Mouse (Mus musculus) CH12F3 (cell line): ENCODE measurements around the gene Prkn.

Experiments used
- in situ Hi-C: fragments of 300-500 bp; cut with MboI; formaldehyde crosslinking; loops from 2 replicates; pipeline ENCODE4 v1.14.3; 2020; ENCODE audit warnings: low sequenced_read_pairs

Prkn gene

GRCm38 (mm10) chr17:10840148-10840707, at the start of gene Prkn, which contains the start of gene Pacrg:
Prkn (plus strand) TSS chr17:10840384.
Pacrg (minus strand) TSS chr17:10840311.
- in situ Hi-C loops = no loop called here

- in situ Hi-C loops = no loop called here
Measured at GRCm38 (mm10) chr17:10791661-10792060, 48.5 kb upstream of the Prkn start.

GRCm38 (mm10) chr17:10806692-10807091, 33.5 kb upstream of the Prkn start:
- in situ Hi-C loops = no loop called here

- in situ Hi-C loops = no loop called here
Measured at GRCm38 (mm10) chr17:10807261-10807998, 32.8 kb upstream of the Prkn start.

- in situ Hi-C loops = no loop called here
Measured at GRCm38 (mm10) chr17:10808571-10808970, 31.6 kb upstream of the Prkn start.

GRCm38 (mm10) chr17:10818971-10819370, 21.2 kb upstream of the Prkn start:
- in situ Hi-C loops = no loop called here

GRCm38 (mm10) chr17:10840731-10841201, 582 bp downstream of the Prkn start:
- in situ Hi-C loops = no loop called here

GRCm38 (mm10) chr17:10854207-10854606, 14.0 kb downstream of the Prkn start:
- in situ Hi-C loops = no loop called here

GRCm38 (mm10) chr17:10874208-10875187, 34.3 kb downstream of the Prkn start:
- in situ Hi-C loops = no loop called here

- in situ Hi-C loops = no loop called here
Measured at GRCm38 (mm10) chr17:10878986-10879385, 38.8 kb downstream of the Prkn start.

- in situ Hi-C loops = no loop called here
Measured at GRCm38 (mm10) chr17:10882260-10882659, 42.1 kb downstream of the Prkn start.

- in situ Hi-C loops = no loop called here
Measured at GRCm38 (mm10) chr17:10887924-10888323, 47.7 kb downstream of the Prkn start.

GRCm38 (mm10) chr17:10901686-10902228, 61.6 kb downstream of the Prkn start:
- in situ Hi-C loops = no loop called here

- in situ Hi-C loops = no loop called here
Measured at GRCm38 (mm10) chr17:10936698-10937097, 96.5 kb downstream of the Prkn start.

GRCm38 (mm10) chr17:10937844-10938243, 97.7 kb downstream of the Prkn start:
- in situ Hi-C loops = no loop called here

GRCm38 (mm10) chr17:10938755-10939154, 98.6 kb downstream of the Prkn start:
- in situ Hi-C loops = no loop called here

- in situ Hi-C loops = no loop called here
Measured at GRCm38 (mm10) chr17:10946552-10946951, 106.4 kb downstream of the Prkn start.

GRCm38 (mm10) chr17:10947614-10948013, 107.4 kb downstream of the Prkn start:
- in situ Hi-C loops = no loop called here

GRCm38 (mm10) chr17:10959066-10959864, 119.1 kb downstream of the Prkn start:
- in situ Hi-C loops = no loop called here

- in situ Hi-C loops = no loop called here
Measured at GRCm38 (mm10) chr17:10962151-10962550, 122.0 kb downstream of the Prkn start.
